Mouse (Mus musculus): ENCODE data around the gene Nuak1.

- TF ChIP-seq CTCF (conservative IDR thresholded peaks at IDR 0.05; ENCODE audit: low read length) (no peak), NANOG (IDR thresholded peaks at IDR 0.05; ENCODE audit: borderline replicate concordance, low read length) (no peak)
Observed at GRCm38 (mm10) chr10:84490115-84490514, 49.7 kb upstream of the Nuak1 start.

Data from E14TG2a.4 (cell line).